Comparison of ENCODE assay signal across 9 mouse cellular contexts in the genomic region with DNA sequence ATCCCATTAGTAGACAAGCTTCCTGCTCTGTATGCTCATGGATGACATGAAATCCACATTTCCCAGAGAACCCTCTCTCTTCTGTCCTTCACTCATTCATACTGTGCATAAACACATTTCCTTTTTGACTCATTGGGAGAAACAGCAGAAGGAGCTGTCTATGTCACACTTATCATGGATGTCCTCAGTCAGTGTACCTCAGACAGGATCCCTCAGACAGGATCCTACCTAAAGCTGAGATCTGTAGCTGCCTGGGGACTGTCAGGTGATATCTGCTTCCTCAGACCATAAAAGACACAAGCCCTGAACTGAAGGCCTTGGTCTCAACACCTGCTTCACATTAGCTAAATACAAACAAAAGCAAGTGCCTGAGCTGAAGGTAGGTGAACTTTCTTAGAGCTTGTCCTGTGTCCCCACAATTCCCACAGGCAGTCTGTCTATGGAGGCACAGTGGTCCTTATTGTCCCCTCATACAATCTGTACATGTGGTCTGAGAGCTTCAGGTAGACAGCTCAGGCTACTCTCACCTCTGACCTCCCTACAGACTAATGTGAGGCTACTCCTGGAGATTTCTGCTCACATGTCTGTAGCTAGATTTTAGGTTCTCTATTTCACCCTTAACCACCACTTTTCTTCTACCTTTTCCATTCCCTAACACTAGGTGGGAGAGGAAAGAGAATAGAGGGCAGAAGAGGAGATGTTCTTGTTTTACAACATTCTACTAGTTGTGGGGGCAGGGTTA. TPM values are rescaled to one million over a fixed set of nuclear protein-coding genes. Genes with fewer than 3 reads are reported as not detected.
A peak's percentile ranks its signal among the peaks of the same experiment; 100 is the strongest.
DNase-seq lines count a peak whose midpoint lies in the region; ATAC-seq and TF ChIP-seq lines count a peak whose summit lies in the region.
"Had no signal": no experiment of that assay in that cellular context is flagged by ENCODE, and none has a peak within 500 bp of the region (broad histone marks: within the 10 kb centered on the region; RNA-seq: fewer than 3 reads in every experiment).

No protein-coding gene starts in this region.

- H3K27me3 ChIP-seq in kidney, postnatal 0 days (ENCODE audit: insufficient read depth, low read length): no peaks in the 10 kb centered on the region
- H3K27me3 ChIP-seq in hindbrain, postnatal 0 days (ENCODE audit: insufficient read depth, low read length): no peaks in the 10 kb centered on the region
- no peaks in the 10 kb centered on the region for H3K27me3 ChIP-seq in neural tube, embryonic 15.5 days (replicated peaks)

- H3K27ac ChIP-seq in kidney, postnatal 0 days: no peak overlapping the region
- H3K27ac ChIP-seq in hindbrain, postnatal 0 days: no peak overlapping the region
- H3K27ac ChIP-seq in neural tube, embryonic 15.5 days (replicated peaks): no peak overlapping the region
- H3K27ac ChIP-seq in layer of hippocampus, adult 2 months: no peak overlapping the region

- peak; percentile 16 for DNase-seq in kidney, postnatal 0 days (ENCODE audit: low spot score)
- DNase-seq in kidney, adult 18-20 months: no peak
- peak; percentile 37 for DNase-seq in embryo, embryonic 10.5 days (ENCODE audit: low spot score)
- DNase-seq in hindbrain, postnatal 0 days (ENCODE audit: low spot score): peak; percentile 3
- DNase-seq in urinary bladder, postnatal 10 days (ENCODE audit: low spot score): no peak
- no peak for DNase-seq in left cerebral cortex, postnatal 25 days (ENCODE audit: low spot score in 2 of 2)
- DNase-seq in layer of hippocampus, adult 2 months (ENCODE audit: low spot score in 2 of 2): no peak

- no peak overlapping the region for H3K4me2 ChIP-seq in kidney, postnatal 0 days (ENCODE audit: low read length)
- no peak overlapping the region for H3K4me2 ChIP-seq in hindbrain, postnatal 0 days (ENCODE audit: low read depth, low read length)
- no peak overlapping the region for H3K4me2 ChIP-seq in neural tube, embryonic 15.5 days

- H3K4me1 ChIP-seq in kidney, postnatal 0 days (replicated peaks; ENCODE audit: insufficient read depth, low read length): no peaks in the 10 kb centered on the region
- no peaks in the 10 kb centered on the region for H3K4me1 ChIP-seq in hindbrain, postnatal 0 days (ENCODE audit: insufficient read depth, low read length)
- no peaks in the 10 kb centered on the region for H3K4me1 ChIP-seq in neural tube, embryonic 15.5 days

- TF ChIP-seq CTCF in kidney, postnatal 0 days (IDR thresholded peaks at IDR 0.05; ENCODE audit: low read depth): no peak
- no peak for TF ChIP-seq CTCF in hindbrain, postnatal 0 days (IDR thresholded peaks at IDR 0.05; ENCODE audit: low read depth)
- TF ChIP-seq CTCF in layer of hippocampus, adult 2 months (conservative IDR thresholded peaks at IDR 0.05): no peak

- no peaks in the 10 kb centered on the region for H3K36me3 ChIP-seq in kidney, postnatal 0 days (ENCODE audit: insufficient read depth, low read length)
- no peaks in the 10 kb centered on the region for H3K36me3 ChIP-seq in hindbrain, postnatal 0 days (ENCODE audit: insufficient read depth, low read length)
- no peaks in the 10 kb centered on the region for H3K36me3 ChIP-seq in neural tube, embryonic 15.5 days

- ATAC-seq in kidney, postnatal 0 days (replicated peaks; ENCODE audit: low FRiP score, low read depth): 0 out of 2 replicates have a peak, but pooled peaks have one; percentile 46
- ATAC-seq in hindbrain, postnatal 0 days: peak; percentile 38; the same call in 1 of the 2 replicates
- peak; percentile 35; the same call in 1 of the 2 replicates for ATAC-seq in neural tube, embryonic 15.5 days (ENCODE audit: low FRiP score)

- H3K9ac ChIP-seq in kidney, postnatal 0 days (ENCODE audit: low read depth, low read length): no peak overlapping the region
- H3K9ac ChIP-seq in hindbrain, postnatal 0 days (replicated peaks; ENCODE audit: low read length): no peak overlapping the region
- no peak overlapping the region for H3K9ac ChIP-seq in neural tube, embryonic 15.5 days (replicated peaks)

- intact Hi-C loops in left cerebral cortex, postnatal 25 days (cut with DNase I): no loop called here

- H3K4me3 ChIP-seq in kidney, postnatal 0 days (replicated peaks; ENCODE audit: low read depth, low read length): no peak overlapping the region
- no peak overlapping the region for H3K4me3 ChIP-seq in hindbrain, postnatal 0 days (ENCODE audit: low read length)
- H3K4me3 ChIP-seq in neural tube, embryonic 15.5 days (replicated peaks): no peak overlapping the region
- no peak overlapping the region for H3K4me3 ChIP-seq in layer of hippocampus, adult 2 months

- no peaks in the 10 kb centered on the region for H3K9me3 ChIP-seq in kidney, postnatal 0 days (replicated peaks; ENCODE audit: low read length)
- no peaks in the 10 kb centered on the region for H3K9me3 ChIP-seq in hindbrain, postnatal 0 days (ENCODE audit: low read length)
- no peaks in the 10 kb centered on the region for H3K9me3 ChIP-seq in neural tube, embryonic 15.5 days (replicated peaks)

RNA-seq across cellular contexts. Expression of gene 4931408C20Rik, which starts 1.1 kb away (rescaled TPM):
- polyA plus RNA-seq in kidney, postnatal 0 days (2015; fragmentation: Nextera tagmentation; extraction: Ambion mirVana): not detected in 2 replicates
- not detected in 2 replicates for total RNA-seq in hindbrain, postnatal 0 days (2014; rRNA removed)
- polyA plus RNA-seq in hindbrain, postnatal 0 days (2015; fragmentation: Nextera tagmentation; extraction: Ambion mirVana): not detected in 2 replicates
- polyA plus RNA-seq in neural tube, embryonic 15.5 days (2015; fragmentation: Nextera tagmentation; extraction: Ambion mirVana): not detected in 2 replicates
- total RNA-seq in left cerebral cortex, postnatal 25 days (2021): not detected
- total RNA-seq in layer of hippocampus, adult 2 months (2021): not detected
- polyA plus RNA-seq: gonadal fat pad, adult 2 months had no signal

Comparison
In these comparisons a context has a peak if more than half of its experiments do, and no peak if none do; other contexts are left out.
1. DNase-seq: peak in kidney, postnatal 0 days (single experiment), embryo, embryonic 10.5 days (single experiment) and hindbrain, postnatal 0 days (single experiment); none in kidney, adult 18-20 months (single experiment), urinary bladder, postnatal 10 days (single experiment), left cerebral cortex, postnatal 25 days (0 of 2) and layer of hippocampus, adult 2 months (0 of 2).
2. Peak in every context shown above with its lines, with median percentiles within 50 percentile points of each other: ATAC-seq.